Comparison of ENCODE assay signal across 8 mouse cellular contexts in the genomic region with DNA sequence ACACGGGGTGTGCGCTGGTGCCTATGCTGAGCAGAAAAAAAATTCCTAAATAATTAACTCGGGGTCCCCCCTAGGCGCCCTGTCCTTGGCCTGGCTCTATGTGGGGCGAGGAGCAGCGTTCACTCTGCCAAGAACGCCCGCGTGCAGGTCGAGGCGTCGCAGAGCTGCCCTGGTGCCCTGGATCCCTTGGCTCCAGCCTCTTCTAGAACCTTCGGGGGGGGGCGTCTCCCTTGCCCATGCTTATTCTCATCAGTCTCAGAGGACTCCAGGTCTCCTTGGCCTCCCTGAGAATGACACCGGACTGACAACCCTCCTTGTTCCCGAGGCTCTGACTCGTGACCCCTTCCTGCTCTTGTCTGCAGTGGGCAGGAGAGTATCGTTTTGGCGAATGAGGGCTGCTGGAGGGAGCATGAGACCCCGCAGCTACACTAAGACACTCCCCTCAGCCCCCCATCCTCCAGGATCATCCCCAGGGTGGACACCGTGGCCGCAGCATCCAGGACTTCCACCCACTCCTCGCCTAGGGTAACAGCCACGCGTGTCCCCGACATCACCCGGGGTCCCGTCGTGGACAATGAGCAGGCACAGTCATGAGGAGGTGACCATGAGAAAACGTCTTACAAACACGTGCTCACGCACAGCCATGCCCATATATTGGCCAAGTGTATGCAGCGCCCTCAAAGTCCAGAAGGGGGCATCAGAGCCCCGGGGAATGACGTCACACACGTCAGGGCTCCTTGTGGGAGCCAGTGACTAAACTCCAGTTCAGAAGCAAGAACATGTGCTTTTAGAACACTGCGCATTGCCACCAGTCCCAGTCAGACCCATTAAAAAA. TPM values are rescaled to one million over a fixed set of nuclear protein-coding genes. Genes with fewer than 3 reads are reported as not detected.
DNase-seq lines count a peak whose midpoint lies in the region; ATAC-seq lines count a peak whose summit lies in the region.

No protein-coding gene starts in this region.

- peak; percentile 78 to 79 for DNase-seq in gastrocnemius, adult 8-10 months (ENCODE audit: low spot score in 2 of 2)
- peak; percentile 93 for DNase-seq in induced T-regulatory cell, adult 2 months (ENCODE audit: low read depth)
- peak; percentile 85 to 90 for DNase-seq in left cerebral cortex, adult 8-10 months (ENCODE audit: low spot score in 2 of 2)
- DNase-seq in right cerebral cortex, adult 2 months (ENCODE audit: low spot score in 2 of 2) = peak; percentile 90 to 92
- DNase-seq in urinary bladder, postnatal 25 days (ENCODE audit: low spot score) = peak; percentile 77

- ATAC-seq in activated CD4-positive, CD25-positive, alpha-beta regulatory T cell, adult 4 months = peak; percentile 86
- ATAC-seq in common myeloid progenitor, adult 5-6 weeks (replicated peaks; ENCODE audit: low read depth, poor library complexity, severe bottlenecking) = peak; percentile 84

- H3K36me3 ChIP-seq in megakaryocyte, embryonic 14.5 days (replicated peaks; ENCODE audit: low read length) = no peaks in the 10 kb centered on the region

- H3K4me3 ChIP-seq in megakaryocyte, embryonic 14.5 days (replicated peaks) = peak overlapping the region; percentile 86

- H3K4me1 ChIP-seq in megakaryocyte, embryonic 14.5 days = peaks cover 59% of the 10 kb centered on the region

- 0 out of 2 replicates have a peak, but pooled peaks cover 4% of the 10 kb centered on the region for H3K9me3 ChIP-seq in megakaryocyte, embryonic 14.5 days

- H3K27me3 ChIP-seq in megakaryocyte, embryonic 14.5 days (replicated peaks) = peaks cover 44% of the 10 kb centered on the region

RNA-seq across cellular contexts. Expression of a gene that starts 15.2 kb away (rescaled TPM):
- not detected for polyA plus RNA-seq in activated CD4-positive, CD25-positive, alpha-beta regulatory T cell, adult 4 months (2017; shearing (Covaris generic))
- 0.18 and 2.2 TPM in 2 replicates for total RNA-seq in common myeloid progenitor, adult 5-6 weeks (2017)
- total RNA-seq in gastrocnemius, adult 8-10 months (2022) = 1 to 10 TPM; 1.1 to 2.7 (median 1.7) TPM
- total RNA-seq in left cerebral cortex, adult 8-10 months (2022) = 100 to 1,000 TPM; 204 to 252 (median 224) TPM
- polyA plus RNA-seq in megakaryocyte, embryonic 14.5 days (2012; ENCODE audit: insufficient read depth, low replicate concordance) = 0.41 and 1.1 TPM in 2 replicates

RNA-seq across cellular contexts. Expression of a gene that starts 25.9 kb away (rescaled TPM):
- polyA plus RNA-seq in activated CD4-positive, CD25-positive, alpha-beta regulatory T cell, adult 4 months (2017; shearing (Covaris generic)) = under 1 TPM in 1 of 2 experiments, not detected in 1; 0.11 TPM
- total RNA-seq in common myeloid progenitor, adult 5-6 weeks (2017) = not detected in 2 replicates
- under 1 TPM in 1 of 4 experiments, not detected in 3; 0.24 TPM for total RNA-seq in gastrocnemius, adult 8-10 months (2022)
- total RNA-seq in left cerebral cortex, adult 8-10 months (2022) = 100 to 1,000 TPM; 115 to 131 (median 118) TPM
- polyA plus RNA-seq in megakaryocyte, embryonic 14.5 days (2012; ENCODE audit: insufficient read depth, low replicate concordance) = 0.06 TPM in 1 of 2 replicates, not detected in the other

RNA-seq across cellular contexts. Expression of a gene that starts 37.6 kb away (rescaled TPM):
- polyA plus RNA-seq in activated CD4-positive, CD25-positive, alpha-beta regulatory T cell, adult 4 months (2017; shearing (Covaris generic)) = 1 to 10 TPM; 3.2 to 4.0 TPM
- total RNA-seq in common myeloid progenitor, adult 5-6 weeks (2017) = 4.1 and 5.5 TPM in 2 replicates
- 10 to 100 TPM; 12.9 to 15.3 (median 13.9) TPM for total RNA-seq in gastrocnemius, adult 8-10 months (2022)
- total RNA-seq in left cerebral cortex, adult 8-10 months (2022) = 10 to 100 TPM; 53.9 to 58.9 (median 56.4) TPM
- 1.9 and 7.5 TPM in 2 replicates for polyA plus RNA-seq in megakaryocyte, embryonic 14.5 days (2012; ENCODE audit: insufficient read depth, low replicate concordance)

Comparison
In these comparisons a context has a peak if more than half of its experiments do, and no peak if none do; other contexts are left out.
1. Peak in every context shown above with its lines: DNase-seq, ATAC-seq and H3K4me3 ChIP-seq.
2. RNA of a gene that starts 15.2 kb away (total RNA-seq): 204 to 252 TPM in left cerebral cortex, adult 8-10 months; 1.1 to 2.7 TPM in gastrocnemius, adult 8-10 months and 0.18 to 2.2 TPM in common myeloid progenitor, adult 5-6 weeks; every median in the first group is over 10 times any median in the second.
3. RNA of a gene that starts 25.9 kb away (total RNA-seq): 115 to 131 TPM in left cerebral cortex, adult 8-10 months; not detected in common myeloid progenitor, adult 5-6 weeks and 0.24 TPM in gastrocnemius, adult 8-10 months; every median in the first group is over 10 times any median in the second.